Mouse (Mus musculus) kidney, postnatal 4 days (tissue): ENCODE measurements around the gene 4922502D21Rik.
A peak's percentile ranks its signal among the peaks of the same experiment; 100 is the strongest.
"Not testable (repeated sequence)": the region's sequence is repeated elsewhere in the genome, so short reads cannot be mapped to it uniquely, and the experiment has no call there.

Experiments
- DNase-seq, 2 experiments: peaks; one replicate each; pipeline ENCODE4 v3.0.0; 2021; ENCODE audit warnings: mixed read lengths in 2 of 2

Gene 4922502D21Rik

DNA sequence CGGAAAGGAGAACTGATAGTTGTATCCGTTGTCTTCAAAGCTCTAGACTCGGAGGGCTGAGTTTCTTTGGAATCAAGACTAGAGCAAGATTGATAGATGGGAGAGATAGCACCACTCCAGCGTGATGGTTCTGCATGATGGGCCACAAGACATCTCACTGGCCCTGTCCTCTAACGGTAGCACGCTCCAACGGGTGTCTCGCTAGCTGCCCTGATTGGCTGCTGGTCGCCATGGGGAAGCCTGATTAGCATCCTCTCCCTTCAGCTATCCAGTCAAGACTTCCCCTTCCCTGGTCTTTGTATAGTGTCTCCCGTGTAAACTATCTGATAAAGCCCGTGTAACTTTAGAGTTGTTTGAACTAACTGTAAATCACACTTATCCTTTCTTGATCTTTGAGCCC lies at the start of gene 4922502D21Rik:
TSS of gene 4922502D21Rik (minus strand) at position 187 of the 400 bp plus-strand sequence.
- peak in 1 of 2 experiments; percentile 4 for DNase-seq

DNA sequence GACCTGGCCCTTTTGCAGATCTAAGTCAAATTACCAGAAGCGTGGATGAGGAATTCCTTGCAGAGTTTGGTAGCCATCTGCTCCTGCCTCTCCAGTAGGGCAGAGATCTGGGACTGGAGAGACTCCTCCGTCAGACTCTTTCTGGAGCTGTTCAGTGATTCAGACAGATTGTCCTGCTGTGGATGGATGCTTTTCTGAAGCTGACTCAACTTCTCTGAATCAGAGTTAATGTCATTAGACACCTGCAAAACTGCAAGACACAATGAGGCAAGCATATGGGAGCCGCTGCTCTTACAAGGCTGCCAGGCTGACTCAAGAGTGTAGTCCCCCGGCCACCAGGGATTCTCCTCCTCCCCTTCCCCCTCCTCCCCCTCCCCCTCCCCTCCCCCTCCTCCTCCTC lies 48.9 kb upstream of the 4922502D21Rik start:
- no peak for DNase-seq

DNA sequence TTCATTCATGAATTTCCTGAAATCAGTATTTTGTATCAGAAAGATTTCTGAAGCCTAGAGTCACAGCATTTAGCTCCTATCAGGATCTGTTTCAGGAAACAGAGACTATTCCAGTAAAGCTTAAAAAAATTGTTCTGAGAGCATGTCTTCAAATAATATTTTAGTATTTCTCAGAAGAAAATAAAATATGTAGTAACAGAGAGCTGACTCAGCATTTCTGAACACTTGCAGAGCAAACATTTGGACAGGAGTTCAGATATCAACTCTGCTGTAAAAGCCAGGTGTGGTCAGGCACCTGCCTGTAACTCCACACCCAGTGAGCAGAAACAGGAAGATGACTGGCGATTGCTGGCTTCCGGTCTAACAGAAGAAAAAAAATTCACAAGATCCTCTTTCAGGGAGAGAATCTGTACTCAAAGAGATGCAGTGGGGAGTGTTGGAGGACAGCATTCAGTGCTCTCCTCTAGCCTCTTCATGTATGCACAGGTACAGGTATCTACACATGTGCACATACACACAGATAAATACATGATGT lies 43.4 kb upstream of the 4922502D21Rik start:
- no peak for DNase-seq

DNA sequence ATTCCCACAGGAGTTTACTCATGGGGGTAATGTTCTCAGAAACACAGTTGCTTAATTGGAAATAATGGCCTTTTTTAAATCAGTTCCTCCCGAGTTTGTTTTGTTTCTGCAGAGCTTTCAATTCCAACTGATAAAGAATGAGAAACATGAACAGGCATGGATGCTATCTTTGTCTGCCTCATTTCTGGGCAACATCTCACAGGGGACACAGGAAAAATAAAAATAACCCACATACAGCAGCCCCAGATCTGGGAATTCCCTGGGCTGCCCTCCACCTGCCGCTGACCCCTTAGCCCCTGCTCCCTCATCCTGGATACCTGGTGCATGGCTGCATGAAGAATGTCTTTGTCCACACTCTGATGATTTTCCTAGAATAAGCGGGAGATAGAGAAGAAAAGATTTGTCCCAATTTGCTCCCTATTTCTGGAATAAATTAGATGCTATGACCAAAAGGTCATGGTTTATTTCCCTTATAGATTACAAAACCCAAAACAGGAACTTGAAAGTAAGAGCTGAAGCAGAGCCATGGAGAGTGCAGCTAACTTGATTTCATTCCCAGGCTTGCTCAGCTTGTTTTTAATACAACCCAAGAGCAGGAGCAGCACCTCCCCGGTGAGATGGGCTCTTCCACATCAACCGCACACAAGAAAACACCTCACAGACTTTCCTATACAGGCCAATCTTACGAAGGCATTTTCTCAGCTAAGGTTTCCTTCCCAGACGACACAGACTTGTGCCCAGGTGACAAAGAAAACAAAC lies 38.0 kb upstream of the 4922502D21Rik start:
- DNase-seq, result no peak

DNA sequence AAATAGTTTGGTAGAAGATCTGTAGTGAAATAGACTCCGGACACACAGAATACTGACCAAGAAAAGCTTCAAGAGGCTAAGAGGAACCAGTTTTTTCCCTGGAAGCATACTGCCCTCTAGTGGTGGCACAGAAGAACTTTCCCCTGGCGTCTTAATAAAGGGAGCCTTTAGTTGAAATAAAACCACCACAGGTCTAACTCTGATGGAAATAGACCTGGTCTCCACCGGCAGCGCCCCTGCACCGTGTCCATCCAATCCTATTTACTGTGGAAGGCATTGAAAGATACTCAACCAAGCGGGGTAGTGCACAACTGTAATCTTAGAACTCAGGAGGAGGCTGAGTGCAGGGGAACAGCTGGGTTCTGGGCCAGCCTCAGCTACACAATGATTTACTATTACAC lies 34.4 kb upstream of the 4922502D21Rik start:
- peak; percentile 15 to 23 for DNase-seq

DNA sequence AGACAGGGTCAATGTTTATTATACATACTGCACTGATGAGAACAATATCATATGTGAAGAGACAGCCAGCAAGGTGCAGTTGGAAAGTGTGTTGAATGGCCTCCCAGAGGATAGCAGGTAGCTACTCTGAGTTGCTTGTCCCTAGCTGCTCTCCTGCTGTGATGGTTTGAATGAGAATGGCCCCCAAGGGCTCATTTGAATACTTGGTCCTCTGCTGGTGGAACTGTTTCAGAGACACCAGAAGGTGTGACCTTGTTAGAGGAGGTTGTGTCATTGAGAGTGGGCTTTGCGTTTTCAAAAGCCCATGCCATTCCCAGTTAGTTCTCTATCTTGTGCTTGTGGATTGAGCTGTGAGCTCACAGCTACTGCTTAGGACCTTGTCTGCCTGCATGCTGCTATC lies 32.3 kb upstream of the 4922502D21Rik start:
- no peak for DNase-seq

DNA sequence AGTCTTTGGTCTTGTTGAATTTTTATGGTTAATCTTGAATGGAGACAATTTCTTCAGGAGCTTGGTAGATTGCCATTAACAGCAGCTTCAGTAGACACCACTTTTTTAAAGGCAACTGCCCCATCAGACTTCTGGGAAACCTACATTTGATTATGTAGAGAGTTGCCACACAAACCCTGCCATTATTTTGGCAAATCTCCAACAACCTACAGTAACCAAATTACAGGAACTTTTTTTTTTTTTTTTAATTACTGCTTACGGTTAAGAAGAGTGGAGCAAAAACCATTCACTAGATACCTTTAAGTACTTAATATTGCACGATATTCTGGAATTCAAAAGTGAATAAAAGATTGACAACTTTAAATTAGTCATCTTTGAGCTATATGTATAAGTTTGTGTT lies 27.9 kb upstream of the 4922502D21Rik start:
- DNase-seq, result no peak

DNA sequence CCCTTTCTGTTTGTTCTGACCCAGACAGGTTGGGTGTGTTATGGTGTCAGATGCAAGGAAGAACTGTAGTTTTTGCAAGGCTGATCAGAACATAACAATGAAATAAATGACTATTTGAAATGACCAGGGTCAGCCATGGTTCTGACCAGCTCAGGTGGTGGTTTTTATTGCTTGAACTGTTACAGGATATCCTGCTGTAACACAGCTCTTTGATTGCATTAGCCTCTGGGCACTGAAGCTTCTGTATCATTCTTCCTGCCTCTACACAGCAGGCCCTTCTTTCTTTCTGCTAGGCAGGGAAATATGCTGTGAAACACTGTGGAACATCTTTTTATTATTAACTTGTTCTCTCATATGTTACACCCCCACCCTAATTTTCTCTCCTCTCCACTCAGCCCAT lies 24.8 kb upstream of the 4922502D21Rik start:
- DNase-seq, result no peak

DNA sequence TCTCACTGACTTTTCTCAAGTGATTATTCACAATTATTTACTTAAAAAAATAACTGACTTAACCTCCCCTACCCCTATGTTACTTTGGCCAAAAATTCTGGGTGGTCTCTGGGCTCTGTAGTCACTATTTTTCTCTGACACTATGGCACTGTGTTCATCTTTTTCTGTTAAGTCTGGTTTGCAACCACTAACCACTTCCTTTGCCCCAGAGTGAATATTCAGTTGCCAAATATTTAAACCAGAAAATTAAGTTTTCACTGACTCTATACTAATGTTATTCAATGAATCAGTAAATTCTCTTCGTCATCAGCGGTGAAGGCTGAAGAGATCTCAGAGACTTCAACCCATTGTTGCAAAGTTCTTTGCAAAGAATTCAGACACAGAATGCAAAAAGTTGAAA lies 24.2 kb upstream of the 4922502D21Rik start:
- no peak for DNase-seq

DNA sequence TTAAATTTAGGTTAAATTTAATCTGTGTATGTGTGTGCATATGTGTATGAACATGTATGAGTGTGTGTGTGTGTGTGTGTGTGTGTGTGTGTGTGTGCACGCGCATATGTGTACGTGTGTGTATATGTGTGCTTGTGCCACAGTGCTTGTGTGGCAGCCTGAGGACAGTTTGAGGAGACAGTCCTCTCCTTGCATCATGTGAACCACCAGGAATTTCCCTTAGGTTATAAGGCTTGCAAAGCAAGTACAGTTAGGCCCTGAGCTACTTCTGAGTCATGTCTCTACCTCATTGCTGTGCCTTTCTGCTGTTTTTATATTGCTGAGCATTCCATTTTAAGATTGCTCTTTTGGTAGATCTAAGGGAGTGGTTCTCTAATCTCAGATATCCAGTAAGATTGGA lies 19.5 kb upstream of the 4922502D21Rik start:
- DNase-seq, result no peak

DNA sequence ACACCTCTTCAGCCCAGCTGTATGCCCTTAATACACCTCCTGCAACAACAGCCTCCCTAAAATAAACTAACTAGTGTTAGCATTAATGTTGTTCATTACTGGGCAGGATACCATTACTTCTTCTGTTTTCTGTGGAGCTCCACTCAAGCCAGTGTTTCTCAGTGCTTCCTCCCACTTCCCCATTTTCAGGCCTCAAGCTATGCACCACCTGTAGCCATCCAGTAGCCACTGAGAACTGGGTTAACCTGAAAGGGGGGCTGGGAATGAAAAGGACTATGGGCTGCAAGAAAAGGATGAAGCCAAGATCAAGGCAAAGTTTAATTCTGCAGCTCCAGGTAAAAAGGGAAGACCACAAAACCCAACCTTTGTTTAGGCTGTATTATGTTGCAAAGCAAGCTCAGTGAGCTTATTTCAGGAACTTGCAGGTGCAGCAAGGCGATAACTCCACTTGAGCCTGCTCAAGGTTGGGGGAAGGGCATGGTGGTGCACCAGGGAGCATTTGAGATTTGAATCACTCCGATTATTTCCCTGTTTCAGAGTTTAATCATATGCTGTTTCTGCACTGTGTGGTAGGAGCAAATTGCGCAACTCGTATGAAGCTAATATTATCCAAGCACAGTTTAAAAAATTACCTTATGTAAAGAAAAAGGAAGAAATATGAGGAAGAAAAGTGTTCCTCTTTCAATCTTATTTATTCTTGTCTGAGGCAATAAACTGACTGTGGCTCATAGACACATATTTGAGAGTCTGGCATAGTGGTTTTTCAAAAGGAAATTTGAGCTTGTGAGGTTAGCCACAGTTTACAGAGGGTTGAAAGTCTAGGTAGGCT lies 18.1 kb upstream of the 4922502D21Rik start:
- peak; percentile 5 to 18 for DNase-seq

DNA sequence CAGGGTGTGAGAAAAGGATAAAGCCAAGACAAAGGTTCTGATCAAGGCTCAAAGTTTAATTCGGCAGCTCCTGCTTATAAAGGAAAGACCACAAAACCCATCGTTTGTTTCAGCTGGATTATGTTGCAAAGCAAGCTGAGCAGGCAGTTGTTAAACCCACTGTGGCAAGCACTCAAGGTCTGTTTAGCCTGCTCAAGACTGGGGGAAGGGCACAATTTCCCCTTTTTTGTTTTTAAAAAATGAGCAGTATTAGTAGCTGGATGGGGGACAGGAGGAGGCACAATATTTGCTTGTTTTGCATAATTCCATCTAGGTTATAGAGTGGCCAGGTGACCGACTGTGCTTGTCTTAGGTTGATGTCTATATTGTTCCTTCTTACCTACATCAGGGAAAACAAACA lies 12.8 kb upstream of the 4922502D21Rik start:
- DNase-seq, result no peak

DNA sequence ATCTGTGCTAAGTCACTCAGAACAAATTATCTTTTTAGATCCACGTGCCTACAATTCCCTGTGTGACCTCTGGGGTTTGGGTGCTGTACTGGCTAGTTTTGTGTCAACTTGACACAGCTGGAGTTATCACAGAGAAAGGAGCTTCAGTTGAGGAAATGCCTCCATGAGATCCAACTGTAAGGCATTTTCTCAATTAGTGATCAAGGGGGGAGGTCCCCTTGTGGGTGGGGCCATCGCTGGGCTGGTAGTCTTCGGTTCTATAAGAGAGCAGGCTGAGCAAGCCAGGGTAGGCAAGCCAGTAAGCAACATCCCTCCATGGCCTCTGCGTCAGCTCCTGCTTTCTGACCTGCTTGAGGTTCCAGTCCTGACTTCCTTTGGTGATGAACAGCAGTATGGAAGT lies 10.8 kb upstream of the 4922502D21Rik start, which contains the start of gene Clec12a:
TSS of gene Clec12a (plus strand) at position 301 of the 400 bp plus-strand sequence.
- DNase-seq, result not testable (repeated sequence)

DNA sequence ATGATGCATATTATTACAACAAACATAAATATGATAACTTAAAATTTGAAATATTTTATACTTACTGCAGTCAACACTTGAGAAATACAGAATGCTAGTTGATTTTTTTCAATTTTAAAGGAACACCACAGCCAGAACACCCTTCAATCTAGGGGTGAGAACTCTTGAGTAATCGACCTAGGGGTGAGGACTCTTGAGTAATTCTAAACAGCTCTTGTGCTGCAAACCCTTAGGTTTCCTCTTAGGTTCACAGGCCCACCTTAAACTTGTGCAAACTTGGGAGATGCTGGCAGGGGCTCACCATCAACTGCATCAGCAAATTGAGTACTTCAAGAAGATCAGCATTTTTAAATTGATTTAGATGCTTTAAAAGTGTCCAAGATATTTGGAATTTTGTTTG lies 6.2 kb upstream of the 4922502D21Rik start:
- no peak for DNase-seq

DNA sequence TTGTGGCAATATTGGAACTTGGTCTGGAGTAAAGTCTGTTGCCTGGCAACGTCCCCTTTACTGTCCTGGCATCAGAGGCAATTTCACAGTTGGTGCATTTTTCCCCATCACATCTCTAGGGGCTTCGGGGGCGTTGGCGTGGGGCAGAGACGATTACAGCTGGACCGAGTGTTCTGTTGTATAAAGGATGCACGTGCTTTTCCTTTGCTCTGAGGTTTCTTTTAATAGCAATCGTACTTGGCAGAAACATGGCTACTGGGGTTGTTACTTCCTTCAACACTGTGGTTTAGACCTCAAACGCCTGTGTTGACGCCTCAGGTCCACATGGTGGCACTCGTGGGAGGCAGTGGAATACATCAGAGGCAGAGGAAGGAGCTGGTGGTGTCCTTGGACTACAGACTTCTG lies 2.1 kb upstream of the 4922502D21Rik start:
- peak; percentile 57 to 62 for DNase-seq

DNA sequence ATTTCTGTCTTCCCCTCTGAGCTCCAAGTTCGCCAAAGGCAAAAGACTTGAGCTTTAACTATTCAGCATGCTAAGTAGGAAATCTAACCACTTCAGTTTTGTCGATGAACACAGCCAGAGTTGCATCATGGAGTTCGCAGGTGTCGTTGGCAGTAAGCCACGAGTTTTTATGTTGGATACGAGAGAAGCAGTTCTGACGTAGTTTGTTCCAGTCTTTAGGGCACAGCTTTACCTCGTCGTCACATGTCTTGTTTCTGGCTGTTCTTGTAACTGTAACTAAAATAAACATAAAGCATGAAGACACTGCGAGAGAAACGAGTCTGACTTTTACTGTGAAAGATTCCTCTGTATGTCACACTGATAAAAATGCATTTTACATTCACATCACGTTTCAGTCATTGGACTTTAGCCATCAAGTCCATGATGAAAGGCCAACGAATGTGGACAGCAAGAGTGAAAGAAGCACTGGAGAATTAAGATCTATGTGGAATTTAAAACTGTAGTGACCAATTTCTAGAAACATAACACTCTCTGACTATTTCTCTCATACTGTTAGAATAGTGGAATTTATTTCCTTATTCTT lies 4.9 kb downstream of the 4922502D21Rik start:
- DNase-seq, result no peak

DNA sequence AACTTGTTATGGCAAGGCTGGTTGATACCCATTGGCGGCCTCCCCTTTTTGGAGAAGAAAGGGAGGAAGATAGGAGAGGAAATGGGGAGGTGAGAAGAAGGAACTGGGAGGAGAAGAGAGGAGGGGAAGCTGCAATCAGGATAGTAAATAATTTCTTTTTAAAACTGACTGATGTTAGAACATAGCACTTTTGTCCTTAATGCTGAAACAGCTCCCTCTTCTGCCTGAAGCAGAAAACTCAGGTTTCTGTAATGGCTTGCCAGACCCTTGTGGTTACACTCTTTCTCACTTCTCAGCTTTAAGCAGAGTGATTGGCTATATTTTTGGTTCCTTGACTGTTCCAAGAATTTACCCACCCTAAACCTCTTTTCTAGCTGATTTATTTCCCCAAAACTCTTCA lies 5.6 kb downstream of the 4922502D21Rik start:
- no peak for DNase-seq

DNA sequence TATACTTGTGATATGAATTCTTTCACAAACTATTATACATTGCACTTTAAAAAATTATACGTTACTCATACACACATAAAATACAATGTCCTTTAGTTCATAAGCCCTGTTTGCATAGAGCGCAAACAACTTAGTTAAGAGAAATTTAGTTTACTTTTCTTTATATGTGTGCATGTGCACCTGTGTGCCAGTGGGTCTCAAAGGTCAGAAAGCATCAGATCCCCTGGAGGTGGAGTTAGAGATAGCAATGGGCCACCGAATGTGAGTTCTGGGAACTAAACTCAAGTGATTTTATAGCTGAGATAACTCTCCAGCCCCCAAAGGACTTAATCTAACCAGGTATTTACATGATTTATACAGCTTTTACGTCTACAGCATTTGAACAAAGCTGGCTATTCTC lies 12.3 kb downstream of the 4922502D21Rik start:
- no peak for DNase-seq

DNA sequence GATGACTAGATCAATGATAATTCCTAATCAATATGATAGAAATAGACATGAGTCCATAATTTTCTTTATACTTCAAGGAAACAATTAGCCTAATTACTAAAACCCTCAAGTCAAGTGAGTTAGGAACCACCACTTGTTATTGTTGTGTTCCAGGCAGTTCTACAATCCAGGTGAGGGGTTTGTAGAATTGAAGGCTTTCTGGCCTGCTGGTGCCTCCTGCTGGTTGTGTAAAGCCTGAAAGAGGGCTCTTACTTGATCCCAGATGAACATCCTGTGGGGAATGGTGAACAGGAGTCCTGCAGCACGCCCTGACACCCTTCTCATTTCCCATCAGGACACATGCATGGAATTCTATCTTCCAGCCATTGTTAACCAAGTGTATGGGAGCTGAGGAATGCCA lies 13.2 kb downstream of the 4922502D21Rik start:
- no peak for DNase-seq

DNA sequence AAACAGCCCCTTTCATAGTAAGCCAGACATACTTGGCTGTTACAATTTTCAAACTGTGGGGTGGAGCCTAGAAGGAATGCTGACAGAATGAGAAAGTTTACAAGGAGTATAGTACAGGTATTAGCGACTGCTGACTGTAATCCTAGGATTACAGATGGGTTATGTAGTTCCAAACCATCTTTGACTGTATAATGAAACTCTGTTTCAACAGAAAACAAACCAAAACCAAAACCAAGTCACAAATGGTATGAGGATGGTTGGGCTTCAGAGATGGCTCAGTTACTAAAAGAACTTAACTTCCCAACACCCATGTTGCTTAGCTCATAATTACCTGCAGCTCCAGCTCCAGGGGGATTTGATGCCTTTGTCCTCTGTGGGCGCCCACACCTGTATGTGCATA lies 15.1 kb downstream of the 4922502D21Rik start:
- DNase-seq, result no peak

DNA sequence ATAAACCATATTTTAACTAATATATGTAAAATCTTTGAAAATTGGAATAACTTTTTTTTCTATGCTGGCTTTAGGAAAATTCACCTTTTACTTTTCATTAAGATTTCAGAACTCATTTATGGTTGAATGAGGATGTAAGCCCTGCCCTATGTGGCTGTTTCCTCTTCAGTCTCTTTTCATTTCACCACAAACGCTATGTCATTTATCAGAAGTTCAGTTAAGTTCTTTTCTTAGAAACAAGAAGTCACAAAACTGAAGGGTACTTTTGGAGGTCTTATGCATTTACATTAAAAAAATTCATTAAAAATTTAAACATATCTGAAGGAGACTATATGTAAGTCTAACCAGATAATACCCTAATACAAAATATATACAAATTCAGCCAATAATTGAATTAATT lies 15.9 kb downstream of the 4922502D21Rik start:
- no peak for DNase-seq

DNA sequence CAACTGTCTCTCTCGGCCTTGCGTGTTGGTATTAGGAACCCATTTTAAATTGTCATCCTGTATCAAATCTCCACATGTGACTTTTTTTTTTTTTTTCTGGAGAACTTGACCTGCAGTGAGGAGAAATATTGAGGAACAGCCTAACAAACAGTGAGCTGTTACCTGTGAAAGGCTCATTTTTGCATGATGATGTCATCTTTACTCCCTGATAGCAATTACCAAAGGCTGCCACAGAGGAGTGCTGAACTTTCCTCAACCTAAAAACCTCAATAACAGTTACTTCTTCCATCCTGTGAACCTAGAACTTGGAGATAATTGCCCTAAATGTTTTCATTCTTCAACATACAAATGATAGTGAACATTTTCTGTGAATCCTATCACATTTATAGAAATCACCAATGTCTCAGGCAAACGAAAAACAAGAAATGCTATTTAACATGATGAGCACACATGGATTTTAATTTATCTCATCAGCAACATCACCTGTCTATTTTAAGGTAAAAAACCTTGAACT lies 16.9 kb downstream of the 4922502D21Rik start:
- no peak for DNase-seq

DNA sequence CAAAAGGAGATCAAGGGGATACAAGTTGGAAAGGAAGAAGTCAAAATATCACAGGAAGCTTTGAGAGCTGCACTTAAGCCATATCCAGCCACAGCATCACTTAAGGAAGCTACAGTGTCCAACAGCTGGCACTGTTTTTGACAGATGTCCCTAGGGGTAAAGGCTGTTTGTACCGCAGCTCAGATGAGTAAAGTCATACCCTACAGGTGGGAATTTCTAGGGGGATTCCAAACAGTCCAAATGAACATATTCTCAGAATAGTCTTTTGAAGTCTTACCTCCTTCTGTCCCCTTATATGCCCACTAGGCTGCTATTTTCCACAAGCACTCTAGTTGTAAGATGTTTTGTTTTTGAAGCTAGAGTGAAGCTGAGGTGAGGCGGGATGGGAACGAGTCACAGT lies 19.1 kb downstream of the 4922502D21Rik start:
- no peak for DNase-seq
